Mouse (Mus musculus) ES-Bruce4 (cell line): Measurements from ENCODE around the gene Sgsh.

Source experiments
- EP300 ChIP-seq: IDR thresholded peaks from 2 replicates; pipeline ENCODE4 v1.6.1; 2011; ENCODE audit warnings: low read depth, low read length; ENCODE audit not compliant: insufficient read depth
- POLR2A ChIP-seq: IDR thresholded peaks from one replicate; pipeline ENCODE4 v1.8.1; 2011; ENCODE audit warnings: low read length; ENCODE audit not compliant: insufficient read depth

DNA sequence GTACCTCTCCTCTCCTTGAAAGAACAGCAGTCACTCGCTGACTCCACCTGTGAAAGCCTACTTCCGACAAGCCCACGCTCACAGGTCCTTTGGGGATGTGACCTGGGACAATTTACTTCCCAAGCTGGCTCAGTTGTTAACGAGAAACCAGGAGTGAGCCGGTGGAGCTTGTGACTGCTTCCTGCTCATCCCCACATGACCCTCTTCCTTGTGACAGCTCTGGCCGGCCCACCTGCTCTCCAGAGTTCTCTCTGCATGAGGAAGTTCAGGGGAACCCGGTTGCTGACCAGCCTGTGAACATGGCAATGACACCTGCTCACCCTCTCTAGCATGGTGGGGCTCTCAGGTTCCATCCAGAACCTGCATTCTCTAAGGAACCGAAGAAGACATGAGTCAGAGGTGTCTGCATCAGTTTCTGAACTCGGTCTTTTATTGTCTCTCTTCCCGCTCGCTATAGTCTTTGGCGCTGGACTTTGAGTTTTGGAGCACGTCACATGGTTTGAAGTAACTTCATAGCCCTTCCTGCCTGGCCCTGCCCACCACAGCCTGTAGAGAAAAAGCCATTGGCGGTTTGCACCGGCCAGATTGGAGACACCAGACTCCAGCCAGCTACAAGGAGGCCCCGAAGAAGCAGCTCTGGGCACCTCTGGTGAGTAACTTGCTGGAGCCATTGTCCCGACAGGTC, 40.9 kb downstream of the Sgsh start:
- TF ChIP-seq EP300 (no peak), POLR2A (no peak)
